Comparison of ENCODE assay signal across 8 mouse cellular contexts in genomic region chr3:129634260-129634901, GRCm38 (mm10).
DNase-seq lines count a peak whose midpoint lies in the region; ATAC-seq lines count a peak whose summit lies in the region.

No protein-coding gene starts in this region.

- no peak overlapping the region for H3K9ac ChIP-seq in embryonic facial prominence, embryonic 11.5 days (replicated peaks; ENCODE audit: low read length)
- H3K9ac ChIP-seq in neural tube, embryonic 14.5 days (replicated peaks; ENCODE audit: low read depth, low read length), result no peak overlapping the region
- no peak overlapping the region for H3K9ac ChIP-seq in forebrain, embryonic 16.5 days (replicated peaks; ENCODE audit: low read depth, low read length)

- WGBS in embryonic facial prominence, embryonic 11.5 days, result 87% methylated on average over 11 of the region's 11 CpGs
- 90% methylated on average over 11 of the region's 11 CpGs for WGBS in embryonic facial prominence, embryonic 10.5 days
- WGBS in neural tube, embryonic 14.5 days, result 88% methylated on average over 11 of the region's 11 CpGs
- WGBS in forebrain, embryonic 16.5 days, result 87% methylated on average over 11 of the region's 11 CpGs

- no peaks in the 10 kb centered on the region for H3K9me3 ChIP-seq in embryonic facial prominence, embryonic 11.5 days (replicated peaks; ENCODE audit: control insufficient read depth, low read length)
- no peaks in the 10 kb centered on the region for H3K9me3 ChIP-seq in embryonic facial prominence, embryonic 10.5 days
- H3K9me3 ChIP-seq in neural tube, embryonic 14.5 days (ENCODE audit: control insufficient read depth, low read length), result no peaks in the 10 kb centered on the region
- no peaks in the 10 kb centered on the region for H3K9me3 ChIP-seq in forebrain, embryonic 16.5 days (ENCODE audit: control insufficient read depth, low read length)

- ATAC-seq in embryonic facial prominence, embryonic 11.5 days (replicated peaks; ENCODE audit: insufficient number of reproducible peaks, low FRiP score, low TSS enrichment, low read depth), result no peak
- peak; percentile 79 for ATAC-seq in neural tube, embryonic 14.5 days (ENCODE audit: low read depth)
- ATAC-seq in forebrain, embryonic 16.5 days, result peak; percentile 72

- H3K27ac ChIP-seq in embryonic facial prominence, embryonic 11.5 days (replicated peaks; ENCODE audit: low read depth, low read length), result no peak overlapping the region
- no peak overlapping the region for H3K27ac ChIP-seq in embryonic facial prominence, embryonic 10.5 days (replicated peaks)
- H3K27ac ChIP-seq in neural tube, embryonic 14.5 days (ENCODE audit: low read depth, low read length), result no peak overlapping the region
- no peak overlapping the region for H3K27ac ChIP-seq in forebrain, embryonic 16.5 days (ENCODE audit: low read length)

- H3K4me2 ChIP-seq in embryonic facial prominence, embryonic 11.5 days (ENCODE audit: low read depth, low read length), result no peak overlapping the region
- no peak overlapping the region for H3K4me2 ChIP-seq in neural tube, embryonic 14.5 days (ENCODE audit: low read depth, low read length)
- no peak overlapping the region for H3K4me2 ChIP-seq in forebrain, embryonic 16.5 days (ENCODE audit: low read length)

- H3K4me3 ChIP-seq in embryonic facial prominence, embryonic 11.5 days (ENCODE audit: low read depth, low read length), result no peak overlapping the region
- H3K4me3 ChIP-seq in embryonic facial prominence, embryonic 10.5 days, result no peak overlapping the region
- no peak overlapping the region for H3K4me3 ChIP-seq in neural tube, embryonic 14.5 days (ENCODE audit: low read depth, low read length)
- no peak overlapping the region for H3K4me3 ChIP-seq in forebrain, embryonic 16.5 days (replicated peaks; ENCODE audit: low read length)

- H3K4me1 ChIP-seq in embryonic facial prominence, embryonic 11.5 days (ENCODE audit: control insufficient read depth, insufficient read depth, low read length), result no peaks in the 10 kb centered on the region
- no peaks in the 10 kb centered on the region for H3K4me1 ChIP-seq in embryonic facial prominence, embryonic 10.5 days
- H3K4me1 ChIP-seq in neural tube, embryonic 14.5 days (ENCODE audit: control insufficient read depth, insufficient read depth, low read length), result no peaks in the 10 kb centered on the region
- H3K4me1 ChIP-seq in forebrain, embryonic 16.5 days (replicated peaks; ENCODE audit: control insufficient read depth, insufficient read depth, low read length), result no peaks in the 10 kb centered on the region

- H3K36me3 ChIP-seq in embryonic facial prominence, embryonic 11.5 days (replicated peaks; ENCODE audit: control insufficient read depth, insufficient read depth, low read depth, low read length), result no peaks in the 10 kb centered on the region; the same call in 1 of the 2 replicates
- peaks cover 82% of the 10 kb centered on the region for H3K36me3 ChIP-seq in embryonic facial prominence, embryonic 10.5 days (replicated peaks)
- H3K36me3 ChIP-seq in neural tube, embryonic 14.5 days (ENCODE audit: control insufficient read depth, insufficient read depth, low read length), result peaks cover 4% of the 10 kb centered on the region; the same call in 1 of the 2 replicates
- H3K36me3 ChIP-seq in forebrain, embryonic 16.5 days (ENCODE audit: control insufficient read depth, insufficient read depth), result 0 out of 2 replicates have a peak, but pooled peaks cover 2% of the 10 kb centered on the region

- H3K27me3 ChIP-seq in embryonic facial prominence, embryonic 11.5 days (ENCODE audit: control insufficient read depth, insufficient read depth, low read length), result no peaks in the 10 kb centered on the region
- H3K27me3 ChIP-seq in embryonic facial prominence, embryonic 10.5 days (replicated peaks; ENCODE audit: low read depth, poor library complexity, severe bottlenecking), result no peaks in the 10 kb centered on the region
- H3K27me3 ChIP-seq in neural tube, embryonic 14.5 days (ENCODE audit: control insufficient read depth, insufficient read depth, low read length), result no peaks in the 10 kb centered on the region
- no peaks in the 10 kb centered on the region for H3K27me3 ChIP-seq in forebrain, embryonic 16.5 days (replicated peaks; ENCODE audit: control insufficient read depth, insufficient read depth, low read length)

- DNase-seq in embryonic facial prominence, embryonic 11.5 days (ENCODE audit: low spot score), result peak; percentile 17
- no peak for DNase-seq in embryonic facial prominence, embryonic 10.5 days (ENCODE audit: low spot score)
- no peak for DNase-seq in neural tube, embryonic 10.5 days (ENCODE audit: extremely low spot score, low spot score)
- DNase-seq in left cerebral cortex, postnatal 14 days (ENCODE audit: low spot score in 2 of 2), result peak; percentile 53 to 60
- DNase-seq in retina, postnatal 1 day, result peak; percentile 34
- DNase-seq in spleen, postnatal 36 days (ENCODE audit: low spot score in 2 of 2), result no peak

- intact Hi-C loops in left cerebral cortex, postnatal 14 days (cut with DNase I), result loop anchor here (2.0 kb wide), 1 partner anchor 102 kb away; the partner anchor contains the start of gene Elovl6

Comparison
In these comparisons a context has a peak if more than half of its experiments do, and no peak if none do; other contexts are left out.
1. DNase-seq: peak in embryonic facial prominence, embryonic 11.5 days (single experiment), left cerebral cortex, postnatal 14 days (2 of 2) and retina, postnatal 1 day (single experiment); none in embryonic facial prominence, embryonic 10.5 days (single experiment), neural tube, embryonic 10.5 days (single experiment) and spleen, postnatal 36 days (0 of 2).